Mouse (Mus musculus) left cerebral cortex, adult 9 months (tissue): Measurements from ENCODE around the gene Nanos2.

ENCODE experiments used
- DNase-seq, 2 experiments: peaks; one replicate each; pipeline ENCODE4 v3.0.0; 2022; ENCODE audit warnings: low spot score in 2 of 2

The Nanos2 gene

GRCm38 (mm10) chr7:19017909-19018308 is 30.7 kb downstream of the Nanos2 start:
- no peak for DNase-seq

GRCm38 (mm10) chr7:19021048-19021447 is 33.8 kb downstream of the Nanos2 start:
- no peak for DNase-seq

- no peak for DNase-seq
These were observed 35.2 kb downstream of the Nanos2 start for GRCm38 (mm10) chr7:19022189-19022958.

GRCm38 (mm10) chr7:19023357-19023814 is 36.2 kb downstream of the Nanos2 start, which contains the start of gene Foxa3:
Gene Foxa3, minus strand, starts transcription at chr7:19023538.
- peak in 1 of 2 experiments; percentile 34 for DNase-seq

GRCm38 (mm10) chr7:19024096-19024506 is 36.9 kb downstream of the Nanos2 start, which contains the start of gene Sympk:
Gene Sympk, plus strand, starts transcription at chr7:19024377.
- peak; percentile 88 to 95 for DNase-seq

- no peak for DNase-seq
These were observed 37.5 kb downstream of the Nanos2 start for GRCm38 (mm10) chr7:19024581-19025255.

GRCm38 (mm10) chr7:19028067-19028466 is 40.9 kb downstream of the Nanos2 start:
- DNase-seq = no peak

GRCm38 (mm10) chr7:19029084-19029653 is 42.0 kb downstream of the Nanos2 start:
- DNase-seq = no peak

GRCm38 (mm10) chr7:19031641-19032040 is 44.4 kb downstream of the Nanos2 start:
- DNase-seq = no peak
